Mouse (Mus musculus): ENCODE results near the gene Ggnbp2. TPM values are rescaled to one million over a fixed set of nuclear protein-coding genes. Genes with fewer than 3 reads are reported as not detected.
A peak's percentile ranks its signal among the peaks of the same experiment; 100 is the strongest.

The Ggnbp2 gene
- polyA plus RNA-seq, 1 experiment from 2014 or later: 76.1 TPM

DNA sequence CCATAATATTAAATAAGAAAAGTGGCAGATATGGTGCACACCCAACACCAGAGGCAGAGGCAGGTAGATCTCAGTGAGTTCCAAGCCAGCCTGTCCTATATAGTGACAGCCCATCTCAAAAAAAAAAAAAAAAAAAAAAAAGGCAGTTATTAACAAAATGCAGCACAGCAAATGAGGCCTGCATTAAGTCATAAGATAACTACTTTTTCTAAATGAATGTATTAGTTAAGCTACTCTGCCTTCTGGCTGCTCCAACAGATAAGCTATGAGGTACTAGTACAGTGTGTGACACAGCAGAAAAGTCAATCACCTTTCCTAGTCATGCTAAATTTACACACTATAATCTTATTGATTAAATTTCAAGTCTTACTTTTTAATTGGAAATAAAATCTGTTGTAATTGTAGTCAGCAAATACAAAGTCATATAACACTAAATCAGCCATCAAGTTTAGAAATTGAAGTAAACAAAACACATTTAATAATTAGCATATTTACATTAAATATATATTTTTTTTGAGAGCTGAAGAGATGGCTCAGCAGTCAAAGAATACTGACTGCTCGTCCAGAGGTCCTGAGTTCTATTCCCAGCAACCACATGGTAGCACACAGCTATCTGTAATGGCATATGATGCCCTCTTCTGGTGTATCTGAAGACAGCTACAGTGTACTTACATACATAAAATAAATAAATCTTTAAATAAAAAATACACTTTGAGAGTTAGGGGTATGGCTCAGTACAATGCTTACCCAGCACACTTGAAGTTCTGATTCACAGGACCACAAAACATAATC is 2.6 kb upstream of the Ggnbp2 start:
- no peaks in the 10 kb centered on the region for H3K36me3 ChIP-seq
- ATAC-seq (ENCODE audit: low FRiP score): no peak
- 77% methylated on average over 1 of the region's 1 CpGs for WGBS

DNA sequence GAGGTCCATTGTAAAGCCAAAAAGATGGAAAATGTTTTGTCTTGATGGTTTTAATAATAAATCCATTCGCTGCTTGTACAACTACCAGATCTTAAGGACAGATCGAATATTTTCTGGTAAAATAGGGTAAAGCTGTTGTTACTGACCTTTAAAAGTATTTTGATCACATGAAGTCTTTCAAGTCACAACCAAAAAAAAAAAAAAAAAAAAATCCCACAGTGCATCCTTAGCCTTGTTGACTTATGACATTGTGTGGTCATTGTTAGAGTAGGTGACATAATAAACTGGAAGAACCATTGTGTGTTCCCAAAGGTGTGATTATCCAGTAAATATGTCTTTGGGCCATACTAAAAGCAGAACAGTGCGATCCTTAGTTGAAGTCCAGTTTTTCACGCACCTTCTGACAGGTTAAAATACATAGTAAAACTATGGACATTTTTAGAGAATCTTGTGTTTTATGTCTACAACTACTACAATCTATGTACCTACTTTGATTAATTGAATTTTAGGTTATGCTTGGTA is 992 bp upstream of the Ggnbp2 start:
- Histone ChIP-seq H3K27ac (peak overlapping the region; percentile 99), H3K27me3 (no peaks in the 10 kb centered on the region), H3K9me3 (replicated peaks) (no peaks in the 10 kb centered on the region), H3K9ac (peak overlapping the region; percentile 95), H3K36me3 (no peaks in the 10 kb centered on the region), H3K4me3 (peak overlapping the region; percentile 91), H3K4me1 (peaks cover 16% of the 10 kb centered on the region), H3K4me2 (replicated peaks) (peak overlapping the region; percentile 65)
- ATAC-seq (ENCODE audit: low FRiP score): no peak
- 87% methylated on average over 4 of the region's 4 CpGs for WGBS

More for the DNA sequence above, 2.6 kb upstream of the Ggnbp2 start:
- H3K27ac ChIP-seq: no peak overlapping the region
- H3K4me1 ChIP-seq: peaks cover 12% of the 10 kb centered on the region
- no peak overlapping the region for H3K9ac ChIP-seq
- no peak overlapping the region for H3K4me3 ChIP-seq
- H3K9me3 ChIP-seq (replicated peaks): no peaks in the 10 kb centered on the region
- H3K27me3 ChIP-seq: no peaks in the 10 kb centered on the region
- no peak overlapping the region for H3K4me2 ChIP-seq (replicated peaks)

DNA sequence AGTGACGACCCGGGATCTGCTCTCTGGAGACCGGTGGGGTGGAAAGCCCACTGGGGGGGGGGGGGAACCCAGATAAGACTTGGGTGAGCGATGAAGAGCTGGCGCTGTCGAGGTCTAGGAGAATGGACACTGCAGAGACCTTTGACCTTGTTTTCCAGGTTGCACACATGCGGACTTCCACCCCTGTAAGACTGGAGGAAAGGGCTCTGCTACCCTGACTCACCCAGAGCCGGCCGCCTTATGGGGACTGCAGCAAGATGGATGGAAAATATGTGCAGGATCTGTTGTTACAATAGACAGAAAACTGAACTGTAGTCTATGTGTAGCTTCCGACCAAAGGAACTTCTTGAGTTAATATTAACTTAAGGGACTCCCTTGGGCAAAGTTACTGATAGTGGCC is 429 bp upstream of the Ggnbp2 start:
- no peaks in the 10 kb centered on the region for H3K9me3 ChIP-seq (replicated peaks)
- peak overlapping the region; percentile 65 for H3K4me2 ChIP-seq (replicated peaks)
- WGBS: under 1% methylated on average over 10 of the region's 10 CpGs
- H3K9ac ChIP-seq: peak overlapping the region; percentile 95
- H3K27me3 ChIP-seq: no peaks in the 10 kb centered on the region
- peak overlapping the region; percentile 99 for H3K27ac ChIP-seq
- peaks cover 16% of the 10 kb centered on the region for H3K4me1 ChIP-seq
- no peaks in the 10 kb centered on the region for H3K36me3 ChIP-seq
- H3K4me3 ChIP-seq: peak overlapping the region; percentile 91
- ATAC-seq (ENCODE audit: low FRiP score): no peak

DNA sequence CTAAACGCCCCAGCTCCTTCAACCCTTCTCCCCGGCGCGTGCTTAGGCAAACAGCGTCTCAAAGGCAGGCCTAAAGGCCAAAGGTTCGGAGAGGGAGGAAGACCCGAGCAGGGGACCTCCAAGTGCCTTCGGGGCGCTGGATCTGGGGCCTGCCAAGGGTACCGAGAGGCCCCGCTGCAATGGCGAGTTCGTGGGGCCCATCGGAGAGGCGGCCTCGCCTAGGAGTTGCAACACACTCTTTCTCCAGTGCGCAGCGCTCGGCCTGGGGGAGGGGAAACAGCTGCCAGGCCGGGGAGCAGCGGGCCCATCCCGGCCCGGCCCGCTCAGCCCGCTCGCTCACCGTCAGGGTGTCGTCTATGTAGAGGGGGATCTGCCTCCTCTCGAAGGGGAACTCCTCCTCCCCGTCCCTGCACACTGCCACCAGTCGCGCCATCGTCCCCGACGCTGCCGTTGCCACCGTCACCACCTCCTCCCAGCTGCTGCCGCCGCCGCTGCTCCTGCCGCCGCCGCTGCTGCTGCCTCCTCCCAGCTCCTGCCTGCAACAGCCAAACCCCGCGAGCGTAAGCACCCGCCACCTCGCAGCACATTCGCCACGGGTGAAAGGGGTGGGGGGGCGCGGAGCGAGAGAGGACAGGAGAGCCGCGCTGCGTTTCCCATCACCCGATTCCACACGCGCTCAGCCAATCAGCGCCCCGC is 932 bp downstream of the Ggnbp2 start:
- peak; percentile 83 for ATAC-seq (ENCODE audit: low FRiP score)

DNA sequence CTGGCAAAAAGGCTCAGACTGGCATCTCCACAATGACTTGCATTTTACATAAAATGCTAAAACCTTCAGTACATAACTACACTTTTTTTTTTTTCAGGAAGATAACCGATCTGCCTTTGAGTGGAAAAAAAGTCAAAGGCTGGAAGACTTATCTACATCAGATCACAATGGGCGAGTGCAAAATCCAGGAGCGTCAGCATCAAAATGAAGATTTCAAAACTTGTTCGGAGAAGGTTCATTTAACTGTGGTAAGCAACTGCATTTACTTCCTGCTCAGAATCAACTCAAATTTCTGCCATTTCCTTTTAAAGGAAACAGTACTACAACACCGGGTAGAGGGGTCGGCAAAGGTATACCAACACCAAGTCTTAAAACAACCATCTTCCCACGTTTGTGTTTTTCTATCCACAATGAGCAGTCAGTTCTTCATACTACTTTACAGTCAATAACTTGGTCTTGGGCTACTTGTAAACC is 1.8 kb downstream of the Ggnbp2 start:
- Histone ChIP-seq H3K4me3 (peak overlapping the region; percentile 91), H3K9ac (peak overlapping the region; percentile 95), H3K4me1 (peaks cover 16% of the 10 kb centered on the region), H3K9me3 (replicated peaks) (no peaks in the 10 kb centered on the region), H3K27ac (peak overlapping the region; percentile 99; the same call in 1 of the 2 replicates), H3K27me3 (no peaks in the 10 kb centered on the region), H3K4me2 (replicated peaks) (peak overlapping the region; percentile 74), H3K36me3 (no peaks in the 10 kb centered on the region)
- 20% methylated on average over 7 of the region's 7 CpGs for WGBS
- ATAC-seq (ENCODE audit: low FRiP score): no peak

More for the DNA sequence above, 932 bp downstream of the Ggnbp2 start:
- no peaks in the 10 kb centered on the region for H3K9me3 ChIP-seq (replicated peaks)
- H3K4me3 ChIP-seq: peak overlapping the region; percentile 91
- no peaks in the 10 kb centered on the region for H3K27me3 ChIP-seq
- H3K4me2 ChIP-seq (replicated peaks): peak overlapping the region; percentile 74
- peak overlapping the region; percentile 95 for H3K9ac ChIP-seq
- H3K4me1 ChIP-seq: peaks cover 16% of the 10 kb centered on the region
- under 1% methylated on average over 42 of the region's 61 CpGs for WGBS
- no peaks in the 10 kb centered on the region for H3K36me3 ChIP-seq
- peak overlapping the region; percentile 99 for H3K27ac ChIP-seq

DNA sequence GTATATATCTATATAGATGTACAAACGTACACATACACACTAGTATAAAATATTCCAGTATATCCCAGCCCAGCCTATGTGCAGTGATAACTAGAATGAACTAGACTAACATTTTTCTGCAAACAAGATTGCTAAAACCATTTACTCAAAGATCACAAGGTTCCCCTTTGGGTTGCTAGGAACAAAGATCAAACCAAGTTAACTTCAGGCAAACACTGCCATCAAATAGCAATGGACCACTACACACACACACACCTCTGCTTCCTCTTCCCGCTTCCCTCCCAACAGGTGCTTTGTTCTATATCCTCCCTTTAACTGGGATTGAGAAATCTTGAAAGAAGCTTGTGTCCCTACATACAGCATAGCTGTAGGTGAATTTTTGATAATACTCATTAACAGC is 3.0 kb downstream of the Ggnbp2 start:
- ATAC-seq (ENCODE audit: low FRiP score): no peak
- no peaks in the 10 kb centered on the region for H3K27me3 ChIP-seq
- no peak overlapping the region for H3K27ac ChIP-seq
- H3K36me3 ChIP-seq: no peaks in the 10 kb centered on the region
- no peak overlapping the region for H3K4me3 ChIP-seq
- H3K9me3 ChIP-seq (replicated peaks): no peaks in the 10 kb centered on the region
- no peak overlapping the region for H3K9ac ChIP-seq
- WGBS: 91% methylated on average over 2 of the region's 2 CpGs
- peaks cover 16% of the 10 kb centered on the region for H3K4me1 ChIP-seq
- no peak overlapping the region for H3K4me2 ChIP-seq (replicated peaks)

DNA sequence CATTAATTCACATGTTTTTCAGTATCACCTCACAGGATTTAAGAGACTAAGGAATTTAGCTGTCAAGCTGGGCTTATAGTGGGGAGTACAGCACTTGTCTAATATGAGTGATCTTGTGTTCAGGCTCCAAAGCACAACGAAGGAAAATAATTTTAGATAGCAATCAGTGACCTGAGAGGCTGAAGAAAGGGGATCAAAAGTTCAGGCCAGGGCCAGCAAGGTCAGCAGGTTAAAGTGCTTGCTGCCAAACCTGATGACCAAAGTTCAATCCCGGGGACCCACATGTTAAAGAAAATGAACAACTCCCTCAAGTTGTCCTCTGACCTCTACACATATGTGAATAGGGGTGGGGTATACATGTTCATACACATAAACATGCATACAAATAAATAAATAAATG is 5.3 kb downstream of the Ggnbp2 start:
- H3K36me3 ChIP-seq: peaks cover 4% of the 10 kb centered on the region; the same call in 1 of the 2 replicates
- no peak for ATAC-seq (ENCODE audit: low FRiP score)
- H3K27me3 ChIP-seq: no peaks in the 10 kb centered on the region
- H3K27ac ChIP-seq: no peak overlapping the region
- H3K4me1 ChIP-seq: peaks cover 15% of the 10 kb centered on the region
- no peak overlapping the region for H3K4me2 ChIP-seq (replicated peaks)
- 76% methylated on average over 2 of the region's 2 CpGs for WGBS
- H3K9me3 ChIP-seq (replicated peaks): no peaks in the 10 kb centered on the region
- no peak overlapping the region for H3K9ac ChIP-seq
- no peak overlapping the region for H3K4me3 ChIP-seq

DNA sequence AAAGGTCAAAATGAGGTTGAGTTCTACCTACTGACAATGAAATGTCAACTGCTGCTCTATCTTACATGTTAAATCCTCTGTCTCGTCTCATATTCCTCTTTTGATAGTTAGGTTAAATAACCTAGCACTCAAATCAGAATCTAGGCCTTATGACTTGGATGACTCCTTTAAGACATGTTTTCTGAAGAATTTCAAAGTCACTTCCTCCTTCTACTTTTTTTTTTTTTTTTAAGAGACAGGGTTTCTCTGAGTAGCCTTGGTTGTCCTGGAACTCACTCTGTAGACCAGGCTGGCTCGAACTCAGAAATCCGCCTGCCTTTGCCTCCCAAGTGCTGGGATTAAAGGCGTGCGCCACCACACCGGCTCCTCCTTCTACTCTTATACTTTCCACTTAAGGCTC is 15.3 kb downstream of the Ggnbp2 start:
- ATAC-seq (ENCODE audit: low FRiP score): no peak
- Histone ChIP-seq H3K4me3 (no peak overlapping the region), H3K27me3 (no peaks in the 10 kb centered on the region), H3K9me3 (replicated peaks) (no peaks in the 10 kb centered on the region), H3K36me3 (peaks cover 56% of the 10 kb centered on the region), H3K4me1 (no peaks in the 10 kb centered on the region), H3K4me2 (replicated peaks) (no peak overlapping the region), H3K27ac (no peak overlapping the region), H3K9ac (no peak overlapping the region)
- WGBS: 94% methylated on average over 6 of the region's 6 CpGs

DNA sequence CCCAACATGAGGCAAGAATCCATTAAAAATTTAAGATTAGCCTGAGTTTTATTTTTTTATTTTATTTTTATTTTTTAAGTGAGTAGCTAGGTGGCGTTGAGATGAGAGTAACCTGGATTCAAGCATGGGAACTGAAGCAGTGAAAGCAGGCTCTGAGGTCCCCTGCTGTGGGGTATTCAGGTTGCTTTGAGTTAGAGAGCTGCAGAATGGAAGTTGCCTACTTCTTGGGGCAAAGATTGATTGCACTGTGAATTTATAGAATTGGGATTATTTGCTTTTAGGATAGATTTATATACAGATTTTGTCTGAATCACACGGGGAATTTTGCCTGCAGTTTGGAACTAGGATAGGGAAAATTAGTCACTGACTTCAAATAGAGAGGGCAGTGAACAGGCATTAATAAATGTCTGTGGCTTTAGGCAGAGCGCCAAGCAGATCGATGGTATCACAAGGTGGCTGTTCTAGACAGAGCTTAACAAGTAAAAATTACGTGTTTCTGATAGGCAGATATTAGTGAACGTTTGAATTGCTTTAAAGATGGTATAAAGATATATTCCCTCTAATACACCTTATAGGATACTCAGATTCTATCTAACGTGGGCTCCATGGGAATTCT is 23.0 kb downstream of the Ggnbp2 start:
- Histone ChIP-seq H3K27me3 (no peaks in the 10 kb centered on the region), H3K4me2 (replicated peaks) (no peak overlapping the region), H3K36me3 (peaks cover 54% of the 10 kb centered on the region), H3K27ac (no peak overlapping the region), H3K4me3 (no peak overlapping the region), H3K9me3 (replicated peaks) (no peaks in the 10 kb centered on the region), H3K4me1 (no peaks in the 10 kb centered on the region), H3K9ac (no peak overlapping the region)
- WGBS: 89% methylated on average over 7 of the region's 7 CpGs
- ATAC-seq (ENCODE audit: low FRiP score): no peak

DNA sequence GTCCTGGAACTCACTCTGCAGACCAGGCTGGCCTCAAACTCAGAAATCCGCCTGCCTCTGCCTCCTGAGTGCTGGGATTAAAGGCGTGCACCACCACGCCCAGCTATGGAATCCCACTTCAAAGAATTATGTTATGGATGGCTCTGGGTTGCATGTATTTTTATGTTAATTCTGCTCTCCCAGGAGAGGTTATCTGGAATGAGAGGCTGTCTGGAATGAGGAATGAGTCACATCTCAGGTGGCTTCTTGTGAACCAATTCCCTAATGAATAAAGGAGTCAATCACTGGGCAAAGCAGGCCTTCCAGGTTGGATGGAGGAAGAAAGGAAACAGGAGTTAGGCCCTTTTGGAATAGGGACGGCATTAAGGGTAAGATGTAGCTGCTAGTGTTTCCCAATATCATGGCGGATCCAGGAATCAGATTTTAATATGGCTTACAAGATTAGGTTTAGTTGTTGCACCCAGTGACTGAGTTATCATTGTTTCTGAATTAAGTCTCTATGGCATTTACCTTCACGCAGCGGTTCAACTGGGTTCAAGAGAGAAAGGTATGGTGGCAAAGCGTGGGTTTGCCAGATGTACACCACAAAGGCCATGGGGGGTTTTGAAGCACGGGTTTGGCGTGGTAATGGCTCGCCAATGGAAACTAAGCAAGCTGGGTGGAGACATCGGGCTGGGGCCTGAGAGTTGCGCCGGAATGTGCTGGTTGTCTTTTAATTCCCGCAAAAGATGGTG is 23.7 kb downstream of the Ggnbp2 start:
- H3K36me3 ChIP-seq: peaks cover 49% of the 10 kb centered on the region
- H3K27ac ChIP-seq: no peak overlapping the region
- 96% methylated on average over 15 of the region's 15 CpGs for WGBS
- H3K9me3 ChIP-seq (replicated peaks): no peaks in the 10 kb centered on the region
- no peaks in the 10 kb centered on the region for H3K4me1 ChIP-seq
- H3K4me3 ChIP-seq: no peak overlapping the region
- no peak overlapping the region for H3K4me2 ChIP-seq (replicated peaks)
- H3K27me3 ChIP-seq: no peaks in the 10 kb centered on the region
- no peak overlapping the region for H3K9ac ChIP-seq
- ATAC-seq (ENCODE audit: low FRiP score): no peak

DNA sequence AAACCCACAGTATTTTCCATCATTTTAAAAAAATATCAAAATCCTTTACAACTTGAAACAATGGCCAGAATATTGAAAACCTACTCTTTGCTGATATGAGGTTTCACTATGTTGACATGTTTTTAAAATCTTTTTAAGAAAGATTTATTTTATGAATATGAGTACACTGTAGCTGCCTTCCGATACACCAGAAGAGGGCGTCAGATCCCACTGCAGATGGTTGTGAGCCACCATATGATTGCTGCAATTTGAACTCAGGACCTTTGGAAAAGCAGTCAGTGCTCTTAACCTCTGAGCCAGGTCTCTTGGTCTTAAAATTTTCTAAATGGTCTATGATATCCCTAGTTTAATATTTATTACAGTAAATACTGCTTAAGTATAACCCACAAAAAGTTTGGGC is 31.3 kb downstream of the Ggnbp2 start:
- Histone ChIP-seq H3K36me3 (peaks cover 64% of the 10 kb centered on the region), H3K4me2 (replicated peaks) (no peak overlapping the region), H3K9ac (no peak overlapping the region), H3K9me3 (replicated peaks) (no peaks in the 10 kb centered on the region), H3K27me3 (no peaks in the 10 kb centered on the region), H3K27ac (no peak overlapping the region), H3K4me3 (no peak overlapping the region), H3K4me1 (no peaks in the 10 kb centered on the region)
- no peak for ATAC-seq (ENCODE audit: low FRiP score)
- 89% methylated on average over 2 of the region's 2 CpGs for WGBS
